Mouse (Mus musculus): ENCODE measurements around the gene Rin3.

Rin3 gene

GRCm38 (mm10) chr12:102305069-102305836 lies 22.4 kb downstream of the Rin3 start:
- no peak for DNase-seq

GRCm38 (mm10) chr12:102308001-102308456 lies 25.2 kb downstream of the Rin3 start:
- DNase-seq = no peak

- no peak for DNase-seq
These were observed 25.7 kb downstream of the Rin3 start for GRCm38 (mm10) chr12:102308457-102309011.

- DNase-seq = no peak
These were observed 26.4 kb downstream of the Rin3 start for GRCm38 (mm10) chr12:102309099-102309799.

- DNase-seq = no peak
These were observed 26.9 kb downstream of the Rin3 start for GRCm38 (mm10) chr12:102309800-102310195.

GRCm38 (mm10) chr12:102310261-102310660 lies 27.4 kb downstream of the Rin3 start:
- peak; percentile 34 to 44 for DNase-seq

- no peak for DNase-seq
These were observed 28.6 kb downstream of the Rin3 start for GRCm38 (mm10) chr12:102311454-102311853.

GRCm38 (mm10) chr12:102319150-102319549 lies 36.3 kb downstream of the Rin3 start:
- no peak for DNase-seq

GRCm38 (mm10) chr12:102319899-102320298 lies 37.1 kb downstream of the Rin3 start:
- no peak for DNase-seq

GRCm38 (mm10) chr12:102320322-102320721 lies 37.5 kb downstream of the Rin3 start:
- no peak for DNase-seq

- DNase-seq = no peak
These were observed 38.3 kb downstream of the Rin3 start for GRCm38 (mm10) chr12:102321064-102321728.

GRCm38 (mm10) chr12:102321855-102322254 lies 39.0 kb downstream of the Rin3 start:
- DNase-seq = no peak

- no peak for DNase-seq
These were observed 40.5 kb downstream of the Rin3 start for GRCm38 (mm10) chr12:102323392-102323791.

- DNase-seq = no peak
These were observed 41.5 kb downstream of the Rin3 start for GRCm38 (mm10) chr12:102324156-102324885.

- no peak for DNase-seq
These were observed 42.0 kb downstream of the Rin3 start for GRCm38 (mm10) chr12:102324886-102325220.

- no peak for DNase-seq
These were observed 44.0 kb downstream of the Rin3 start for GRCm38 (mm10) chr12:102326753-102327340.

- no peak for DNase-seq
These were observed 44.7 kb downstream of the Rin3 start for GRCm38 (mm10) chr12:102327525-102327924.

- no peak for DNase-seq
These were observed 45.2 kb downstream of the Rin3 start for GRCm38 (mm10) chr12:102328090-102328489.

GRCm38 (mm10) chr12:102330188-102330587 lies 47.3 kb downstream of the Rin3 start:
- peak; percentile 52 to 59 for DNase-seq

GRCm38 (mm10) chr12:102330731-102331130 lies 47.9 kb downstream of the Rin3 start:
- no peak for DNase-seq

- DNase-seq = no peak
These were observed 50.3 kb downstream of the Rin3 start for GRCm38 (mm10) chr12:102333101-102333500.

GRCm38 (mm10) chr12:102339085-102339484 lies 56.2 kb downstream of the Rin3 start:
- DNase-seq = peak in 1 of 2 experiments; percentile 37

All from B cell, adult 2 months (primary cell).